Mouse (Mus musculus) liver, embryonic 14.5 days (tissue): Measurements from ENCODE around the gene P3h2. TPM values are rescaled to one million over a fixed set of nuclear protein-coding genes. Genes with fewer than 3 reads are reported as not detected.

Source experiments
- ATAC-seq: fragments of 200-750 bp; cut with Nextera tagmentation; 2 replicates; pipeline ENCODE4 v1.8.0; 2017; ENCODE audit warnings: moderate number of reproducible peaks, mild to moderate bottlenecking, moderate library complexity; ENCODE audit not compliant: insufficient read depth
- DNase-seq, 3 experiments: peaks; one replicate each; pipeline ENCODE4 v3.0.0-alpha.2; 2012 to 2013; ENCODE audit warnings: low read depth in 3 of 3, low spot score in 3 of 3
- H3K27ac ChIP-seq: fragments of 300-500 bp; sonication (generic); 2 replicates; pipeline ENCODE4 v1.5.1; 2014; ENCODE audit warnings: moderate library complexity, mild to moderate bottlenecking, control low read depth, inconsistent platforms
- H3K27me3 ChIP-seq: fragments of 300-500 bp; sonication (generic); 2 replicates; pipeline ENCODE4 v1.6.1; 2014; ENCODE audit warnings: mild to moderate bottlenecking, low read length, moderate library complexity; ENCODE audit not compliant: control insufficient read depth, insufficient read depth
- H3K36me3 ChIP-seq: fragments of 300-500 bp; sonication (generic); replicated peaks from 2 replicates; pipeline ENCODE4 v1.6.1; 2014; ENCODE audit warnings: low read depth; ENCODE audit not compliant: control insufficient read depth, insufficient read depth
- H3K4me1 ChIP-seq, 2 experiments: fragments of 200-500 bp in 1 of 2; fragments of 300-500 bp in 1 of 2; sonication (generic) in 1 of 2; replicated peaks; 2 replicates each; pipeline ENCODE4 v1.6.1; 2012 to 2014; ENCODE audit warnings: antibody characterized with exemption in 1 of 2, inconsistent platforms in 1 of 2, low read length in 1 of 2; ENCODE audit not compliant: control insufficient read depth in 2 of 2, insufficient read depth in 2 of 2
- H3K4me2 ChIP-seq: fragments of 300-500 bp; sonication (generic); 2 replicates; pipeline ENCODE4 v1.6.1; 2014; ENCODE audit warnings: low read depth, mild to moderate bottlenecking, control low read depth, moderate library complexity
- H3K4me3 ChIP-seq, 2 experiments: fragments of 200-500 bp in 1 of 2; fragments of 300-500 bp in 1 of 2; sonication (generic) in 1 of 2; 2 replicates each; pipeline ENCODE4 v1.5.1; 2012 to 2014; ENCODE audit warnings: low read depth in 2 of 2, low read length in 2 of 2, mild to moderate bottlenecking in 2 of 2, control low read depth in 1 of 2, inconsistent platforms in 1 of 2, moderate library complexity in 1 of 2; ENCODE audit not compliant: insufficient read depth in 1 of 2
- H3K9ac ChIP-seq: fragments of 300-500 bp; sonication (generic); replicated peaks from 2 replicates; pipeline ENCODE4 v1.6.1; 2014; ENCODE audit warnings: mild to moderate bottlenecking, control low read depth, moderate library complexity
- H3K9me3 ChIP-seq: fragments of 300-500 bp; sonication (generic); 2 replicates; pipeline ENCODE4 v1.6.1; 2016; ENCODE audit warnings: low read length, mixed read lengths; ENCODE audit not compliant: control insufficient read depth
- CTCF ChIP-seq: IDR thresholded peaks from 2 replicates; pipeline ENCODE4 v1.5.1; 2016; ENCODE audit warnings: antibody characterized with exemption, low read depth, control low read depth
- EP300 ChIP-seq: IDR thresholded peaks from 2 replicates; pipeline ENCODE4 v1.6.1; 2016; ENCODE audit warnings: antibody characterized with exemption, low read depth
- WGBS: fragments of 180-500 bp; shearing (Covaris S2); extraction: QIAGEN DNeasy Blood & Tissue Kit; methylation state at CpG from one replicate; pipeline ENCODE4 v1.1.7; 2014; ENCODE audit not compliant: insufficient replicate concordance; 5-methylcytosine and 5-hydroxymethylcytosine counted together
- polyA plus RNA-seq, 2 experiments: library from polyadenylated mRNA; depleted of rRNA in 1 of 2; stranded (reverse) in 1 of 2; unstranded in 1 of 2; fragments of >200 nt; fragmentation: Nextera tagmentation in 1 of 2; extraction: Ambion mirVana in 1 of 2; gene quantifications; 2 replicates each; pipeline versions ENCODE4 v1.2.1 to v1.2.3; 2012 to 2014

P3h2 gene
- polyA plus RNA-seq, 2 experiments, result 0.86 to 0.89 TPM

- no peak for DNase-seq
- no peak overlapping the region for H3K9ac ChIP-seq
- H3K27me3 ChIP-seq, result no peaks in the 10 kb centered on the region
- no peaks in the 10 kb centered on the region for H3K36me3 ChIP-seq
- 50% methylated on average over 2 of the region's 2 CpGs for WGBS
- H3K9me3 ChIP-seq, result no peaks in the 10 kb centered on the region
- H3K27ac ChIP-seq, result no peak overlapping the region
- TF ChIP-seq CTCF (no peak), EP300 (no peak)
- H3K4me1 ChIP-seq, result no peaks in the 10 kb centered on the region
- H3K4me3 ChIP-seq, result no peak overlapping the region
- ATAC-seq, result no peak
- H3K4me2 ChIP-seq, result no peak overlapping the region
Observed at GRCm38 (mm10) chr16:26085160-26085559, 20.4 kb downstream of the P3h2 start.

GRCm38 (mm10) chr16:26082831-26083230 is 22.8 kb downstream of the P3h2 start:
- Histone ChIP-seq H3K36me3 (no peaks in the 10 kb centered on the region), H3K9me3 (no peaks in the 10 kb centered on the region), H3K4me3 (no peak overlapping the region), H3K4me1 (peaks cover 0 to 2% of the 10 kb centered on the region in 2 experiments; a peak in 1 of 4 replicates), H3K4me2 (no peak overlapping the region), H3K27ac (no peak overlapping the region), H3K9ac (no peak overlapping the region), H3K27me3 (no peaks in the 10 kb centered on the region)
- ATAC-seq (no peak), DNase-seq (no peak)
- TF ChIP-seq CTCF (no peak), EP300 (no peak)
- WGBS, result 57% methylated on average over 1 of the region's 1 CpGs

- DNase-seq (no peak), ATAC-seq (no peak)
- no peaks in the 10 kb centered on the region for H3K9me3 ChIP-seq
- TF ChIP-seq CTCF, result no peak
- no peak for TF ChIP-seq EP300
- H3K27ac ChIP-seq, result no peak overlapping the region
- no peak overlapping the region for H3K4me2 ChIP-seq
- H3K36me3 ChIP-seq, result no peaks in the 10 kb centered on the region
- H3K4me1 ChIP-seq, result peaks cover 0 to 2% of the 10 kb centered on the region in 2 experiments; a peak in 1 of 4 replicates
- H3K4me3 ChIP-seq, result no peak overlapping the region
- H3K9ac ChIP-seq, result no peak overlapping the region
- no peaks in the 10 kb centered on the region for H3K27me3 ChIP-seq
Observed at GRCm38 (mm10) chr16:26082391-26082790, 23.2 kb downstream of the P3h2 start.

- no peak for ATAC-seq
- no peak overlapping the region for H3K9ac ChIP-seq
- peaks cover 0 to 2% of the 10 kb centered on the region in 2 experiments; a peak in 1 of 4 replicates for H3K4me1 ChIP-seq
- H3K9me3 ChIP-seq, result no peaks in the 10 kb centered on the region
- H3K36me3 ChIP-seq, result no peaks in the 10 kb centered on the region
- no peak overlapping the region for H3K4me3 ChIP-seq
- no peak overlapping the region for H3K27ac ChIP-seq
- DNase-seq, result no peak
- no peak for TF ChIP-seq CTCF
- no peak for TF ChIP-seq EP300
- no peak overlapping the region for H3K4me2 ChIP-seq
- no peaks in the 10 kb centered on the region for H3K27me3 ChIP-seq
- 27% methylated on average over 7 of the region's 7 CpGs for WGBS
Observed at GRCm38 (mm10) chr16:26078923-26079351, 26.6 kb downstream of the P3h2 start.

- no peak overlapping the region for H3K4me2 ChIP-seq
- peaks cover 0 to 2% of the 10 kb centered on the region in 2 experiments; a peak in 1 of 4 replicates for H3K4me1 ChIP-seq
- H3K27ac ChIP-seq, result no peak overlapping the region
- no peak overlapping the region for H3K9ac ChIP-seq
- no peak overlapping the region for H3K4me3 ChIP-seq
- no peaks in the 10 kb centered on the region for H3K9me3 ChIP-seq
- ATAC-seq (no peak), DNase-seq (no peak)
- 53% methylated on average over 2 of the region's 2 CpGs for WGBS
- TF ChIP-seq CTCF, result no peak
- TF ChIP-seq EP300, result no peak
- H3K36me3 ChIP-seq, result no peaks in the 10 kb centered on the region
- no peaks in the 10 kb centered on the region for H3K27me3 ChIP-seq
Observed at GRCm38 (mm10) chr16:26078100-26078422, 27.5 kb downstream of the P3h2 start.
